Mouse (Mus musculus): ENCODE results near the gene Alg14. TPM values are rescaled to one million over a fixed set of nuclear protein-coding genes. Genes with fewer than 3 reads are reported as not detected.

Alg14 gene
- total RNA-seq (2017), result 17.7 and 24.4 TPM in 2 replicates

GRCm38 (mm10) chr3:121291560-121292258, at the start of gene Alg14:
Alg14 (plus strand) TSS chr3:121291773.
- peak; percentile 97 to 98 for ATAC-seq (replicated peaks in 1 of 2; ENCODE audit: insufficient read depth in 1 of 2, low FRiP score in 2 of 2, low TSS enrichment in 1 of 2, low read depth in 1 of 2, poor library complexity in 2 of 2, severe bottlenecking in 2 of 2)

- ATAC-seq (replicated peaks in 1 of 2; ENCODE audit: insufficient read depth in 1 of 2, low FRiP score in 2 of 2, low TSS enrichment in 1 of 2, low read depth in 1 of 2, poor library complexity in 2 of 2, severe bottlenecking in 2 of 2), result peak; percentile 40 to 41; a peak in 3 of 4 replicates
Observed at GRCm38 (mm10) chr3:121242111-121242936, 49.2 kb upstream of the Alg14 start.

GRCm38 (mm10) chr3:121242941-121243340, 48.6 kb upstream of the Alg14 start:
- ATAC-seq (replicated peaks in 1 of 2; ENCODE audit: insufficient read depth in 1 of 2, low FRiP score in 2 of 2, low TSS enrichment in 1 of 2, low read depth in 1 of 2, poor library complexity in 2 of 2, severe bottlenecking in 2 of 2), result peak; percentile 100

GRCm38 (mm10) chr3:121250048-121250447, 41.5 kb upstream of the Alg14 start:
- no peak for ATAC-seq (replicated peaks in 1 of 2; ENCODE audit: insufficient read depth in 1 of 2, low FRiP score in 2 of 2, low TSS enrichment in 1 of 2, low read depth in 1 of 2, poor library complexity in 2 of 2, severe bottlenecking in 2 of 2)

- ATAC-seq (replicated peaks in 1 of 2; ENCODE audit: insufficient read depth in 1 of 2, low FRiP score in 2 of 2, low TSS enrichment in 1 of 2, low read depth in 1 of 2, poor library complexity in 2 of 2, severe bottlenecking in 2 of 2), result no peak
Observed at GRCm38 (mm10) chr3:121250576-121251433, 40.8 kb upstream of the Alg14 start.

- ATAC-seq (replicated peaks in 1 of 2; ENCODE audit: insufficient read depth in 1 of 2, low FRiP score in 2 of 2, low TSS enrichment in 1 of 2, low read depth in 1 of 2, poor library complexity in 2 of 2, severe bottlenecking in 2 of 2), result no peak
Observed at GRCm38 (mm10) chr3:121255501-121255900, 36.1 kb upstream of the Alg14 start.

- no peak for ATAC-seq (replicated peaks in 1 of 2; ENCODE audit: insufficient read depth in 1 of 2, low FRiP score in 2 of 2, low TSS enrichment in 1 of 2, low read depth in 1 of 2, poor library complexity in 2 of 2, severe bottlenecking in 2 of 2)
Observed at GRCm38 (mm10) chr3:121256131-121256530, 35.4 kb upstream of the Alg14 start.

- no peak for ATAC-seq (replicated peaks in 1 of 2; ENCODE audit: insufficient read depth in 1 of 2, low FRiP score in 2 of 2, low TSS enrichment in 1 of 2, low read depth in 1 of 2, poor library complexity in 2 of 2, severe bottlenecking in 2 of 2)
Observed at GRCm38 (mm10) chr3:121257418-121257817, 34.2 kb upstream of the Alg14 start.

- peak; percentile 33 to 35; a peak in 2 of 4 replicates for ATAC-seq (replicated peaks in 1 of 2; ENCODE audit: insufficient read depth in 1 of 2, low FRiP score in 2 of 2, low TSS enrichment in 1 of 2, low read depth in 1 of 2, poor library complexity in 2 of 2, severe bottlenecking in 2 of 2)
Observed at GRCm38 (mm10) chr3:121258521-121259478, 32.8 kb upstream of the Alg14 start.

- no peak for ATAC-seq (replicated peaks in 1 of 2; ENCODE audit: insufficient read depth in 1 of 2, low FRiP score in 2 of 2, low TSS enrichment in 1 of 2, low read depth in 1 of 2, poor library complexity in 2 of 2, severe bottlenecking in 2 of 2)
Observed at GRCm38 (mm10) chr3:121260041-121260440, 31.5 kb upstream of the Alg14 start.

- ATAC-seq (replicated peaks in 1 of 2; ENCODE audit: insufficient read depth in 1 of 2, low FRiP score in 2 of 2, low TSS enrichment in 1 of 2, low read depth in 1 of 2, poor library complexity in 2 of 2, severe bottlenecking in 2 of 2), result peak in 1 of 2 experiments; percentile 20; a peak in 1 of 4 replicates
Observed at GRCm38 (mm10) chr3:121260831-121261230, 30.7 kb upstream of the Alg14 start.

- no peak for ATAC-seq (replicated peaks in 1 of 2; ENCODE audit: insufficient read depth in 1 of 2, low FRiP score in 2 of 2, low TSS enrichment in 1 of 2, low read depth in 1 of 2, poor library complexity in 2 of 2, severe bottlenecking in 2 of 2)
Observed at GRCm38 (mm10) chr3:121261251-121261650, 30.3 kb upstream of the Alg14 start.

- ATAC-seq (replicated peaks in 1 of 2; ENCODE audit: insufficient read depth in 1 of 2, low FRiP score in 2 of 2, low TSS enrichment in 1 of 2, low read depth in 1 of 2, poor library complexity in 2 of 2, severe bottlenecking in 2 of 2), result no peak
Observed at GRCm38 (mm10) chr3:121261939-121262520, 29.5 kb upstream of the Alg14 start.

- ATAC-seq (replicated peaks in 1 of 2; ENCODE audit: insufficient read depth in 1 of 2, low FRiP score in 2 of 2, low TSS enrichment in 1 of 2, low read depth in 1 of 2, poor library complexity in 2 of 2, severe bottlenecking in 2 of 2), result peak in 1 of 2 experiments; percentile 17; a peak in 1 of 4 replicates
Observed at GRCm38 (mm10) chr3:121262521-121263204, 28.9 kb upstream of the Alg14 start.

- ATAC-seq (replicated peaks in 1 of 2; ENCODE audit: insufficient read depth in 1 of 2, low FRiP score in 2 of 2, low TSS enrichment in 1 of 2, low read depth in 1 of 2, poor library complexity in 2 of 2, severe bottlenecking in 2 of 2), result peak in 1 of 2 experiments; percentile 27; a peak in 1 of 4 replicates
Observed at GRCm38 (mm10) chr3:121263205-121263548, 28.4 kb upstream of the Alg14 start.

GRCm38 (mm10) chr3:121264242-121264641, 27.3 kb upstream of the Alg14 start:
- ATAC-seq (replicated peaks in 1 of 2; ENCODE audit: insufficient read depth in 1 of 2, low FRiP score in 2 of 2, low TSS enrichment in 1 of 2, low read depth in 1 of 2, poor library complexity in 2 of 2, severe bottlenecking in 2 of 2), result no peak; a peak in 1 of 4 replicates
